Mouse (Mus musculus): Measurements from ENCODE around the gene Ppp4r2.

Ppp4r2 gene

GRCm38 (mm10) chr6:100833355-100833754, at the start of gene Ppp4r2:
Gene Ppp4r2 (plus strand): TSS chr6:100833622.
- DNase-seq (ENCODE audit: low read depth) = peak; percentile 46

- no peak for DNase-seq (ENCODE audit: low read depth)
Observed at GRCm38 (mm10) chr6:100787726-100788125, 45.7 kb upstream of the Ppp4r2 start.

- DNase-seq (ENCODE audit: low read depth) = no peak
Observed at GRCm38 (mm10) chr6:100789161-100789560, 44.3 kb upstream of the Ppp4r2 start.

GRCm38 (mm10) chr6:100792055-100792659, 41.3 kb upstream of the Ppp4r2 start:
- no peak for DNase-seq (ENCODE audit: low read depth)

GRCm38 (mm10) chr6:100792973-100793769, 40.3 kb upstream of the Ppp4r2 start:
- DNase-seq (ENCODE audit: low read depth) = no peak

GRCm38 (mm10) chr6:100795797-100796196, 37.6 kb upstream of the Ppp4r2 start:
- DNase-seq (ENCODE audit: low read depth) = no peak

- DNase-seq (ENCODE audit: low read depth) = peak; percentile 79
Observed at GRCm38 (mm10) chr6:100799290-100799689, 34.1 kb upstream of the Ppp4r2 start.

- no peak for DNase-seq (ENCODE audit: low read depth)
Observed at GRCm38 (mm10) chr6:100799766-100800165, 33.7 kb upstream of the Ppp4r2 start.

- DNase-seq (ENCODE audit: low read depth) = peak; percentile 83
Observed at GRCm38 (mm10) chr6:100800497-100800955, 32.9 kb upstream of the Ppp4r2 start.

- no peak for DNase-seq (ENCODE audit: low read depth)
Observed at GRCm38 (mm10) chr6:100802381-100803083, 30.9 kb upstream of the Ppp4r2 start.

GRCm38 (mm10) chr6:100803250-100803649, 30.2 kb upstream of the Ppp4r2 start:
- no peak for DNase-seq (ENCODE audit: low read depth)

GRCm38 (mm10) chr6:100807187-100807586, 26.2 kb upstream of the Ppp4r2 start:
- no peak for DNase-seq (ENCODE audit: low read depth)

- DNase-seq (ENCODE audit: low read depth) = no peak
Observed at GRCm38 (mm10) chr6:100807746-100808145, 25.7 kb upstream of the Ppp4r2 start.

- DNase-seq (ENCODE audit: low read depth) = no peak
Observed at GRCm38 (mm10) chr6:100808221-100808778, 25.1 kb upstream of the Ppp4r2 start.

GRCm38 (mm10) chr6:100810117-100810516, 23.3 kb upstream of the Ppp4r2 start:
- DNase-seq (ENCODE audit: low read depth) = no peak

- DNase-seq (ENCODE audit: low read depth) = no peak
Observed at GRCm38 (mm10) chr6:100811731-100812130, 21.7 kb upstream of the Ppp4r2 start.

- no peak for DNase-seq (ENCODE audit: low read depth)
Observed at GRCm38 (mm10) chr6:100821367-100821766, 12.1 kb upstream of the Ppp4r2 start.

- DNase-seq (ENCODE audit: low read depth) = no peak
Observed at GRCm38 (mm10) chr6:100823356-100823755, 10.1 kb upstream of the Ppp4r2 start.

GRCm38 (mm10) chr6:100824381-100824965, 8.9 kb upstream of the Ppp4r2 start:
- no peak for DNase-seq (ENCODE audit: low read depth)

GRCm38 (mm10) chr6:100826046-100826445, 7.4 kb upstream of the Ppp4r2 start:
- DNase-seq (ENCODE audit: low read depth) = no peak

- DNase-seq (ENCODE audit: low read depth) = no peak
Observed at GRCm38 (mm10) chr6:100828565-100828964, 4.9 kb upstream of the Ppp4r2 start.

- no peak for DNase-seq (ENCODE audit: low read depth)
Observed at GRCm38 (mm10) chr6:100829770-100830169, 3.7 kb upstream of the Ppp4r2 start.

All from fibroblast of lung, adult 2 months (primary cell).